18 mouse cellular contexts compared by ENCODE assay signal in genomic region chr12:56081406-56081805, GRCm38 (mm10).
"Had no signal": no experiment of that assay in that cellular context is flagged by ENCODE, and none has a peak within 500 bp of the region (broad histone marks: within the 10 kb centered on the region; RNA-seq: fewer than 3 reads in every experiment).

No protein-coding gene starts in this region.

- H3K4me3 ChIP-seq: lung, embryonic 15.5 days; megakaryocyte, embryonic 14.5 days; midbrain, embryonic 13.5 days; midbrain, embryonic 15.5 days; neural tube, embryonic 12.5 days had no signal

- DNase-seq: liver, postnatal 0 days; lung, adult 2 months; lung, postnatal 14 days; lung, postnatal 36 days; right cerebral cortex, postnatal 14 days; right cerebral cortex, postnatal 4 days; spleen, adult 18-20 months; thymus, adult 18-20 months; thymus, postnatal 14 days; thymus, postnatal 36 days had no signal

- H3K27me3 ChIP-seq: lung, embryonic 15.5 days; megakaryocyte, embryonic 14.5 days; midbrain, embryonic 13.5 days; midbrain, embryonic 15.5 days; neural tube, embryonic 12.5 days had no signal

- H3K4me2 ChIP-seq: lung, embryonic 15.5 days; midbrain, embryonic 11.5 days; midbrain, embryonic 13.5 days; midbrain, embryonic 15.5 days; neural tube, embryonic 12.5 days had no signal

- H3K9me3 ChIP-seq: lung, embryonic 15.5 days; megakaryocyte, embryonic 14.5 days; midbrain, embryonic 13.5 days; midbrain, embryonic 15.5 days; neural tube, embryonic 12.5 days had no signal

- H3K27ac ChIP-seq: lung, embryonic 15.5 days; macrophage; midbrain, embryonic 13.5 days; midbrain, embryonic 15.5 days; neural tube, embryonic 12.5 days had no signal

- H3K36me3 ChIP-seq: lung, embryonic 15.5 days; midbrain, embryonic 13.5 days; midbrain, embryonic 15.5 days; neural tube, embryonic 12.5 days had no signal

- H3K9ac ChIP-seq: liver, postnatal 0 days; lung, embryonic 15.5 days; midbrain, embryonic 13.5 days; midbrain, embryonic 15.5 days; neural tube, embryonic 12.5 days had no signal

- H3K4me1 ChIP-seq: lung, embryonic 15.5 days; megakaryocyte, embryonic 14.5 days; midbrain, embryonic 13.5 days; midbrain, embryonic 15.5 days; neural tube, embryonic 12.5 days had no signal

- ATAC-seq: liver, postnatal 0 days; lung, postnatal 0 days; midbrain, embryonic 13.5 days; midbrain, embryonic 15.5 days had no signal
